Mouse (Mus musculus): ENCODE data around the gene Pde1a.

DNA sequence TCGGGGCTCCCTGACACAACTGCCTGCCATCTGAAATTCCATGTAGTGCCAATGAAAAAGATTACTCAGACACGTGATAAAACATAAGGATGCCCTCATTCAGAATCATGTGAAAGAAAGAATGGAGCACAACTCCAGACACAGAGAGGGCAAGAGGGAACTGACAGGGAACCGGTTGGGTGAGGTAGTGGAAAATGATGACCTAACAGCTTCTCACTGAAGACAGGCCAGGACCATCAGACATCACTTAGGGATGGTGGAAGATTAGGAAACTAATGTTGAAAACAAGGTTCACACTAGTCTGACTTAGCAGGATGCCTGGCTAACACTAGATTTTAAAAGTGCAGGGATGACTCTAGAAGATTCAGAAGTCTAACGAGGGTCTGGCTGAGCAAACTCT is 49.6 kb downstream of the Pde1a start:
- TF ChIP-seq CTCF (IDR thresholded peaks at IDR 0.05; ENCODE audit: low read depth, low read length) (no peak), TAL1 (conservative IDR thresholded peaks at IDR 0.05; ENCODE audit: low read depth, low read length) (no peak), POLR2AphosphoS5 (IDR thresholded peaks at IDR 0.05; ENCODE audit: insufficient replicate concordance, low read depth, low read length) (no peak), GATA1 (IDR thresholded peaks at IDR 0.05; ENCODE audit: borderline replicate concordance, low read length) (no peak), GATA2 (IDR thresholded peaks at IDR 0.05; ENCODE audit: borderline replicate concordance, low read depth, low read length) (no peak)
